Mouse (Mus musculus): ENCODE results near the gene Gm17662.

The Gm17662 gene

DNA sequence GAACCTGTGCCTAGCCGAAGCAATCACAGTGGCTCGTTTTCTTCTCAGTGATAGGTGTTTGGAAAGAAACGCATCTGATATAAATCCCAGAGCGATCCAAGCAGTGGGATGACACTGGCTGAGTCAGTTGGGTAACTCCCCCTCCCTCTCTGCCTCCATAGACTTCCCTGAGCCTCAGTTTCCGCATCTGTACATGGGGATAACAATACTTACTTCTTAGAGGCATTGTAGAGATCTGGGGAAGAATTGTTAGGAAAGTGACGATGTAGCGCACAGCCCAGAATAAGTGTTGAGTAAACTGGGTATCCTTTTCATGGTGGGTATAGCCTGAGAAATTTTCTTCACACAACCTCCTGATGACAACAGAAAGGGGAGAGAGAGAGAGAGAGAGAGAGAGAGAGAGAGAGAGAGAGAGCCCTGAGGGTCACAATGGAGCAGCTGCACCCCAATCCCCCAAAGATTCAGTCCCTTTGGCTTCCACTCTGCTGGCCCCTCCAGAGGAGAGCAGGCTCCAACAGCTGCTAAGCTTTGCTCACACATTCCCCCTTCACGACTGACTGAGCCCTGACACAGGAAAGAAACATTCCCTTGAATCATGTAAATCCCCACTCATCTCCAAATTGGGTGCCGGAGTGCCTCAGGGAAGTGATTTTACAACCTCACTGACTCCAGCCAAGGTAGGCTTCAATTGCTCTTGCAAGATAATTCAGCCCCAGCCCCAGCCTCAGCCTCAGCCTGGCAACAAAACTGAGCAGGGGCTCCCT, 31.6 kb downstream of the Gm17662 start:
- no peak for DNase-seq

DNA sequence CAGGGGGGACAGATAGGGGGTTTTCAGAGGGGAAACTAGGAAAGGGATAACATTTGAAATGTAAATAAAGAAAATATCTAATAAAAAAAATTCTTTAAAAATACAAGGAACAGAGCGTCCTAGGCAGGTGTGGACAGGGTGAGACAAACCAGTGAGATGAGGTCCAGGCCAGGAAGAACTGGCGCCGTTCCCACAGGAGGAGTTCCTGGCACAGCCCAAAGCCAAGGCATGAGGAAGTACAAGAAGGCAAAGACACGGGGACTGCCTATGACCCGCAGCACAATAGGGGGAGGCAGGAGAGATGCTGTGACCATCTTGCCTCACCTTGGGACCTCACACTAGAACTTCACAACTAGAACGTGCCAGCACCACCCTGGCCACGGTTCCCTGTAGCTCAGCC, 34.6 kb downstream of the Gm17662 start:
- peak; percentile 36 to 46 for DNase-seq

DNA sequence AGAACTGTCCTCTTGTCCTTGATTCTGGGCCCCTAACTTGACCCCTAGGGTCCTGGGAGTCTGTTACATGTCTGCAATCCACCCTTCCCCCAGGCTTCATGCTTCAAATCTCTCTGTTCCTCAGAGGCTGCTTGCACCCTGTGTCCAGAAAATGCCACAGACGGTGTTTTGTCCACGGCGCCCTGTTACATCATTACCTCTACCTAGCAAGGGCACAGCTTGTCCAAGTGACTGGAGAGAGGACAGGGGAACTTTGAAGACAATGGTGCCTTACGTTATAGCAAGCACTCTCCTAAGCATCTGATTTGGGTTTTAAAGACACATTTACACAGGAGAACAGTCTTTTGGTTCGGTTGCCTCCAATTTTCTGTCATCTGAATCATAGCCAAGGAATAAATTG, 36.5 kb downstream of the Gm17662 start:
- DNase-seq = no peak

DNA sequence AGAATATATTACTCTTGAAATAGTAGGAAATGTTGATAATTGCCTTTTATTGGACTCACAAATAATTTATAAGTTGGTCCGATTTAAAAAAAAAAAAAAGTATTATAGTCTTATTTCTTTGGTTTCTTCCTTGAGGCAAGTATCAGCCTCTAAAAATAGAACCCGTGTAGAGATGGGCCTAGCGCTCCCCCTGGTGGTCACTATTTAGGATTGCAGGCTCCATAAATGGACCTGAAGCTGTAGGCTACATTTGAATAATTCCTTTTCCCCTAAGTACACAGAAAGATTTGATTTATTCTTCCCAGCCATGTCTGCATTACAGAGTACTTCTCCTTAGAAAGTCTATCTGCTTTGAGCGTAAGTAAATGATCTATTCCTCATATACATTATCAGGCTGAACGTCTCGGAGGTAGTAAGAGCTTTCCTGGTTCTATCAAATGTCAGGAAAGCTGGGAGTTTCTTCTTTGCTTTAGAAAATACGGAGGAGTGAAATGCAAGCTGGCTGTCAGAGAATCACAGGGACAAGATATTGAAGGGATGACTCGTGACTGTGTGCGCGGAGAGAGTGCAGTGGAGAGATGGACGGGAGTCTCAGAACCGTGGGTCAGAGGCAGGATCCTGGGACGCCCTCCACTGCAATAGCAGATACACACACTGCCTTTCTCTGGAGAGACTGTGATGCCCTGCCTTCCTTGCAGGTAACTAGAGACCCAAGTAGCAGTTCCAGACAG, 37.0 kb downstream of the Gm17662 start:
- peak; percentile 47 to 77 for DNase-seq

GRCm38 (mm10) chr4:104902836-104903235, 45.7 kb downstream of the Gm17662 start:
- no peak for DNase-seq

- DNase-seq = no peak
Measured at GRCm38 (mm10) chr4:104905049-104905448, 47.9 kb downstream of the Gm17662 start.

All from cerebellum, adult 18-20 months (tissue).